In the genomic region with DNA sequence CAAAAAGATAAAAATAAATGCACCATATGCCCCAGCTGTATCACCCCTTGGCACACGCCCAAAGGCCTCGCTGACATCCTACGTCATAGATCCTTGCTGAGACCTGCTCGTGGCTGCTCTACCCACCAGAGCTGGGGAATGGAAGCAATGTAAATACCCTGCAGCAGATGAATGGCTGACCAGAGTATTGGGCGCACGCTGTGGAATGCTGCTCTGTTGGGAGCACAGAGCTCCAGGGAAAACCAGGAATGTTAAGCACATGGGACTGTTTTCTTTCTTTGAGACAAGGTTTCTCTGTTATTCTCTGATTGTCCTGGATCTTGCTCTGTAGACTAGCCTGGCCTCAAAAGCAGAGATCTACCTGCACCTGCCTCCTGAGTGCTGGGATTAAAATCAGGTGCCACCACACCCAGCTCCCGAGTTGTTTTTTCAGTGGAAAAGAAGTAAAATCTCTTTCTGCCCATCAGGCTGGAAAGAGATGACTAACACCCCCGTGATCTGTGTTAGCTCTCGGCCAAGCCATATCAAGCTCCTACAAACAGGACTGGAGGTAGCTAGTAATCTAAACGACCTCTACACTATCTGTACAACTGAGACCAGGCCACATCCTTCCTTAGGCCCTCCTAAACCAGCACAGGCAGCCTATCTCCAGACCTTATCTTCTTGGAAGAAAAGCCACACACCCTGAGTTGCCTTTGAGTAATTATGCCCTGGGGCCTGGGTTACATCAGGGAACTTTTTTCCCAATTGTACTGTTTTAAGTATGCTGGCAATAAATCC, we compare ENCODE assay signal across 8 mouse cellular contexts. TPM values are rescaled to one million over a fixed set of nuclear protein-coding genes. Genes with fewer than 3 reads are reported as not detected.
DNase-seq lines count a peak whose midpoint lies in the region; ATAC-seq lines count a peak whose summit lies in the region.

No protein-coding gene starts in this region.

- no peak for ATAC-seq in limb, embryonic 12.5 days (ENCODE audit: insufficient number of reproducible peaks, insufficient read depth, low FRiP score, low TSS enrichment, low read depth)
- peak; percentile 77 for ATAC-seq in intestine, embryonic 15.5 days
- peak; percentile 65 for ATAC-seq in megakaryocyte progenitor cell, adult 5-6 weeks (replicated peaks; ENCODE audit: poor library complexity)

- no peak overlapping the region for H3K4me2 ChIP-seq in limb, embryonic 12.5 days
- H3K4me2 ChIP-seq in intestine, embryonic 15.5 days (replicated peaks) = no peak overlapping the region; the same call in 1 of the 2 replicates

- peak; percentile 51 for DNase-seq in adrenal gland, adult 2 months
- no peak for DNase-seq in adrenal gland, postnatal 4 days (ENCODE audit: low spot score in 2 of 2)
- DNase-seq in limb, embryonic 10.5 days (ENCODE audit: low spot score) = no peak
- DNase-seq in c-Kit-positive CD71-negative TER-119-negative erythroid progenitor cells, embryonic 14.5 days (ENCODE audit: low read depth) = peak; percentile 32
- no peak for DNase-seq in thymus, postnatal 36 days

- 0 out of 2 replicates have a peak overlapping the region, but pooled peaks have one; percentile 4 for H3K27ac ChIP-seq in limb, embryonic 12.5 days
- H3K27ac ChIP-seq in limb, embryonic 10.5 days = no peak overlapping the region
- H3K27ac ChIP-seq in intestine, embryonic 15.5 days = peak overlapping the region; percentile 54

- H3K9ac ChIP-seq in limb, embryonic 12.5 days (replicated peaks) = no peak overlapping the region
- H3K9ac ChIP-seq in intestine, embryonic 15.5 days = no peak overlapping the region

- H3K4me3 ChIP-seq in limb, embryonic 12.5 days (replicated peaks) = no peak overlapping the region
- H3K4me3 ChIP-seq in limb, embryonic 10.5 days = no peak overlapping the region
- H3K4me3 ChIP-seq in intestine, embryonic 15.5 days (replicated peaks) = no peak overlapping the region

- no peaks in the 10 kb centered on the region for H3K9me3 ChIP-seq in limb, embryonic 12.5 days
- H3K9me3 ChIP-seq in limb, embryonic 10.5 days (replicated peaks) = no peaks in the 10 kb centered on the region
- no peaks in the 10 kb centered on the region for H3K9me3 ChIP-seq in intestine, embryonic 15.5 days

- H3K4me1 ChIP-seq in limb, embryonic 12.5 days (replicated peaks) = no peaks in the 10 kb centered on the region
- H3K4me1 ChIP-seq in limb, embryonic 10.5 days = no peaks in the 10 kb centered on the region
- H3K4me1 ChIP-seq in intestine, embryonic 15.5 days (replicated peaks) = peaks cover 13% of the 10 kb centered on the region; the same call in 1 of the 2 replicates

- no peaks in the 10 kb centered on the region for H3K27me3 ChIP-seq in limb, embryonic 12.5 days
- H3K27me3 ChIP-seq in limb, embryonic 10.5 days (ENCODE audit: low read depth, poor library complexity, severe bottlenecking) = no peaks in the 10 kb centered on the region
- no peaks in the 10 kb centered on the region for H3K27me3 ChIP-seq in intestine, embryonic 15.5 days (replicated peaks)

- 44% methylated on average over 10 of the region's 10 CpGs for WGBS in limb, embryonic 12.5 days
- 56% methylated on average over 10 of the region's 10 CpGs for WGBS in limb, embryonic 10.5 days
- 16% methylated on average over 10 of the region's 10 CpGs for WGBS in intestine, embryonic 15.5 days

- H3K36me3 ChIP-seq in limb, embryonic 12.5 days = peaks cover 25% of the 10 kb centered on the region
- peaks cover 31% of the 10 kb centered on the region for H3K36me3 ChIP-seq in limb, embryonic 10.5 days
- 0 out of 2 replicates have a peak, but pooled peaks cover 5% of the 10 kb centered on the region for H3K36me3 ChIP-seq in intestine, embryonic 15.5 days

RNA-seq across cellular contexts. Expression of gene Psmd4, which starts 12.3 kb away (rescaled TPM):
- 100 to 1,000 TPM; 312 to 335 TPM for total RNA-seq in adrenal gland, adult 2 months (2021)
- 105 and 114 TPM in 2 replicates for polyA plus RNA-seq in adrenal gland, adult 2 months (2012; rRNA removed)
- total RNA-seq in adrenal gland, postnatal 4 days (2021) = 100 to 1,000 TPM; 243 to 263 TPM
- polyA plus RNA-seq in limb, embryonic 12.5 days (2016; fragmentation: Nextera tagmentation; extraction: Ambion mirVana) = 306 and 310 TPM in 2 replicates
- polyA plus RNA-seq in limb, embryonic 10.5 days (2016; fragmentation: Nextera tagmentation; extraction: Ambion mirVana) = 365 and 382 TPM in 2 replicates
- polyA plus RNA-seq in intestine, embryonic 15.5 days (2015; fragmentation: Nextera tagmentation; extraction: Ambion mirVana) = 205 and 218 TPM in 2 replicates
- total RNA-seq in megakaryocyte progenitor cell, adult 5-6 weeks (2015) = 91.5 and 116 TPM in 2 replicates
- total RNA-seq in megakaryocyte progenitor cell, adult 5-6 weeks (2017) = 233 and 245 TPM in 2 replicates

RNA-seq across cellular contexts. Expression of gene Zfp687, which starts 39.4 kb away (rescaled TPM):
- total RNA-seq in adrenal gland, adult 2 months (2021) = 10 to 100 TPM; 26.3 to 29.5 TPM
- polyA plus RNA-seq in adrenal gland, adult 2 months (2012; rRNA removed) = 27.9 and 32.0 TPM in 2 replicates
- total RNA-seq in adrenal gland, postnatal 4 days (2021) = 10 to 100 TPM; 76.5 to 81.4 TPM
- 34.7 and 35.0 TPM in 2 replicates for polyA plus RNA-seq in limb, embryonic 12.5 days (2016; fragmentation: Nextera tagmentation; extraction: Ambion mirVana)
- polyA plus RNA-seq in limb, embryonic 10.5 days (2016; fragmentation: Nextera tagmentation; extraction: Ambion mirVana) = 38.6 and 40.8 TPM in 2 replicates
- polyA plus RNA-seq in intestine, embryonic 15.5 days (2015; fragmentation: Nextera tagmentation; extraction: Ambion mirVana) = 17.4 and 19.9 TPM in 2 replicates
- total RNA-seq in megakaryocyte progenitor cell, adult 5-6 weeks (2015) = 15.8 and 21.5 TPM in 2 replicates
- 19.6 and 21.3 TPM in 2 replicates for total RNA-seq in megakaryocyte progenitor cell, adult 5-6 weeks (2017)

RNA-seq across cellular contexts. Expression of gene Pip5k1a, which starts 52.1 kb away (rescaled TPM):
- total RNA-seq in adrenal gland, adult 2 months (2021) = 10 to 100 TPM; 40.8 to 49.9 TPM
- 16.4 and 18.7 TPM in 2 replicates for polyA plus RNA-seq in adrenal gland, adult 2 months (2012; rRNA removed)
- total RNA-seq in adrenal gland, postnatal 4 days (2021) = 10 to 100 TPM; 51.6 to 54.5 TPM
- 24.2 and 30.5 TPM in 2 replicates for polyA plus RNA-seq in limb, embryonic 12.5 days (2016; fragmentation: Nextera tagmentation; extraction: Ambion mirVana)
- 18.6 and 21.7 TPM in 2 replicates for polyA plus RNA-seq in limb, embryonic 10.5 days (2016; fragmentation: Nextera tagmentation; extraction: Ambion mirVana)
- 15.7 and 15.9 TPM in 2 replicates for polyA plus RNA-seq in intestine, embryonic 15.5 days (2015; fragmentation: Nextera tagmentation; extraction: Ambion mirVana)
- 16.3 and 21.0 TPM in 2 replicates for total RNA-seq in megakaryocyte progenitor cell, adult 5-6 weeks (2015)
- total RNA-seq in megakaryocyte progenitor cell, adult 5-6 weeks (2017) = 15.5 and 21.8 TPM in 2 replicates

RNA-seq across cellular contexts. Expression of gene Vps72, which starts 56.2 kb away (rescaled TPM):
- total RNA-seq in adrenal gland, adult 2 months (2021) = 10 to 100 TPM; 52.4 to 64.0 TPM
- polyA plus RNA-seq in adrenal gland, adult 2 months (2012; rRNA removed) = 82.4 and 83.0 TPM in 2 replicates
- total RNA-seq in adrenal gland, postnatal 4 days (2021) = 10 to 100 TPM; 89.3 to 93.0 TPM
- 241 and 245 TPM in 2 replicates for polyA plus RNA-seq in limb, embryonic 12.5 days (2016; fragmentation: Nextera tagmentation; extraction: Ambion mirVana)
- 297 and 327 TPM in 2 replicates for polyA plus RNA-seq in limb, embryonic 10.5 days (2016; fragmentation: Nextera tagmentation; extraction: Ambion mirVana)
- 112 and 113 TPM in 2 replicates for polyA plus RNA-seq in intestine, embryonic 15.5 days (2015; fragmentation: Nextera tagmentation; extraction: Ambion mirVana)
- total RNA-seq in megakaryocyte progenitor cell, adult 5-6 weeks (2015) = 40.4 and 47.6 TPM in 2 replicates
- total RNA-seq in megakaryocyte progenitor cell, adult 5-6 weeks (2017) = 97.9 and 124 TPM in 2 replicates

Comparison
In these comparisons a context has a peak if more than half of its experiments do, and no peak if none do; other contexts are left out.
1. DNase-seq: peak in adrenal gland, adult 2 months (single experiment) and c-Kit-positive CD71-negative TER-119-negative erythroid progenitor cells, embryonic 14.5 days (single experiment); none in adrenal gland, postnatal 4 days (0 of 2), limb, embryonic 10.5 days (single experiment) and thymus, postnatal 36 days (0 of 2).